Mouse (Mus musculus) right cerebral cortex, postnatal 14 days (tissue): Measurements from ENCODE around the gene Mcat.

Experiments
- DNase-seq: peaks from one replicate; pipeline ENCODE4 v3.0.0; 2022

Gene Mcat

DNA sequence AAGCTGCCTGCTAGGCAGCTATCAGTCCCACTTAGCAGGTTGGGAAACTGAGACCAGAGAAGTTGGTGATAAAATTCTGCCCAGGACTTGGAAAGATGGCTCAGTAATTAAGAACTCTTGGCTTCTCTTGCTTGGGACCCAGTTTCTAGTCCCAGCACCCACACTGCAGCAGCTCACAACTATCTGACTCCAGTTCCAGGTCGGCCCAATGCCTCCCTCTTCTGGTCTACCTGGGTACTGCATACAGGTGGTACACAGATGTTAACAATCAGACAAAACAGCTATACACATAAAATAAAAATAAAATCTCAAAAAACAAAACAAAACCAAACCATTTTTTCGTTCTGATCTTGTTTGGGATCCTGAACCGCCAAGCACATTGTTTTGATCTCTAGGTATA is 63.2 kb downstream of the Mcat start:
- no peak for DNase-seq

GRCm38 (mm10) chr15:83499211-83499755 is 64.3 kb downstream of the Mcat start:
- no peak for DNase-seq

DNA sequence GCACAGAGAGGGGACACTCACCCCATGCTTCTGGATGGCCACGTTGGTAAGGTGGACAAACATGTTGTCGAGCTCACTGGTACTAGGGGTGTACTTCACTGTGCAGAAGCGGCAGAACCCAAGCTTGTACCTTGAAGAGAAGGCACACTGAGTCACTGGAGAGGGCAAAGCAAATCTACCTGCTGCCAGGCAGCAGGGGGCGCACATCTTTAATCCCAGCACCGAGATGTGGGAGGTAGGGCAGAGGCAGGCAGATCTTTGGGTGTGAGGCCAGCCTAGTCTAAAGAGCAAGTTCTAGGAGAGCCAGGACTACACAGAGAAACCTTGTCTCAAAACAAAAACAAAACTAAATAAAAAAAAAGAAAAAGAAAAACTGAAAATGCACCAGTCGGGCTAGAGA is 66.3 kb downstream of the Mcat start:
- no peak for DNase-seq
